Mouse (Mus musculus): ENCODE measurements around the gene Osbpl3. TPM values are rescaled to one million over a fixed set of nuclear protein-coding genes. Genes with fewer than 3 reads are reported as not detected.
A peak's percentile ranks its signal among the peaks of the same experiment; 100 is the strongest.

Gene Osbpl3
- polyA plus RNA-seq, 1 experiment from 2014 or later: 5.1 TPM

DNA sequence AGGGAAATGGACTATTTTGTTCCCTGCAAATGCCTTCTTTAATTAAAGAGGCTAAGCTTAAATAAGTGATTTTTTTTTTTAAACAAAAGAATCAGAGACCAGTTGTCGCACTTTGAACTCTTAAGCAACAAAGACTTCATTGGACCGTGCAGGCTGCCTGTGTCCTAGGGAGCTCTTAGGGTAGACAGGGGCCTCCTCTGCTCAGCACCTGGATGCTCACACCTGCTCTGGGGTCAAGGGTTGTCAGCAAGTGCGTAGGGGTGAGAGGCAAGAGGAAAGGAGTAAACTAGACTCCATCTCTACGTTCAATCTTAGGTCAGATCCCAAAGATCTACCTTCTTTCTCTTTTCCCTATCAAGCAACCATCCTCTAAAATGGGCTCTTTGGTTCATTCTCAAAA, 37.0 kb downstream of the Osbpl3 start:
- no peak for ATAC-seq (ENCODE audit: low read depth)
- H3K9me3 ChIP-seq: no peaks in the 10 kb centered on the region
- H3K4me2 ChIP-seq: no peak overlapping the region
- H3K4me1 ChIP-seq (replicated peaks): no peaks in the 10 kb centered on the region; the same call in 1 of the 2 replicates
- no peak overlapping the region for H3K9ac ChIP-seq
- no peak overlapping the region for H3K27ac ChIP-seq (replicated peaks)
- H3K27me3 ChIP-seq: no peaks in the 10 kb centered on the region
- 92% methylated on average over 4 of the region's 4 CpGs for WGBS
- no peak overlapping the region for H3K4me3 ChIP-seq
- H3K36me3 ChIP-seq: no peaks in the 10 kb centered on the region

DNA sequence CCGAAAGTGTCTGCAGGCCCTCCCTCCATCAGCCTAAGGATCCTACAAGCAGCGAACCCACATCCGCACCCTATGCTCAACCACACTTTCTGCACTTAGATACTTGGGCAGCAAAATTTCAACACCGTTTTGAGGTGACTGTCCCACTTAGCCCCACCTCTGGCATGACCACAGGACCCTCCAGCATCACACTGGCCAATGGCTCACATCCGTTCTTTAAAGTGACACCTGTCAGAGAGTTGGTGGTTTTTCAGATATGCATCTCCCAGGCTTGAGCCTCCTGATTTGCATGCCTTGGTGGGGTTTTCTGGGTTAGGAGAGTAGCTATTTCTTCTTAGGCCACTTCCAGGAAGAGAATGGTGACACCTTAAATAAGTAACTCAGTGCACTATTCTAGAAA, 39.1 kb downstream of the Osbpl3 start:
- Histone ChIP-seq H3K27me3 (no peaks in the 10 kb centered on the region), H3K36me3 (no peaks in the 10 kb centered on the region), H3K4me3 (no peak overlapping the region), H3K4me1 (replicated peaks) (peaks cover 11% of the 10 kb centered on the region), H3K9me3 (no peaks in the 10 kb centered on the region), H3K4me2 (no peak overlapping the region), H3K9ac (no peak overlapping the region), H3K27ac (replicated peaks) (no peak overlapping the region)
- WGBS: 94% methylated on average over 5 of the region's 5 CpGs
- ATAC-seq (ENCODE audit: low read depth): no peak

DNA sequence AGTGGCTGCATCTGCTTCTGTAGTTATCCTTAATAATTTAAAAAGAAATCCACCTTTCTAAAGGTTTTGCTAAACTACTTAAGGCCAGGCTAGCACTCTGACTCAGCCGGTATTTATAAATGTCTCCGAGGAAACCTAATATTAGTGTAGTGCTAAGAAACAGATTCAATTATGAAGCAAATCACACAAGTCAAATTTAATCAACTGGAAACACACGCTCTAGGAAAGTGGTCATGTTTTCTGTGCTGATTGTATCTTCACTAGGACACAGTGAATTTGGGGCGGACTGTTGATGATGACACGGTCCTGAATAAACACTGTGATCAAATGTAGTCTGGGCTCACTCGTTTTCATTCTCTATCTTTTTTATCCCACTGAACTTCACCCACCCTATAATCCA, 40.6 kb downstream of the Osbpl3 start:
- no peak overlapping the region for H3K27ac ChIP-seq (replicated peaks)
- ATAC-seq (ENCODE audit: low read depth): no peak
- 85% methylated on average over 6 of the region's 6 CpGs for WGBS
- no peak overlapping the region for H3K9ac ChIP-seq
- H3K4me3 ChIP-seq: no peak overlapping the region
- no peaks in the 10 kb centered on the region for H3K9me3 ChIP-seq
- H3K27me3 ChIP-seq: no peaks in the 10 kb centered on the region
- H3K4me1 ChIP-seq (replicated peaks): peaks cover 18% of the 10 kb centered on the region
- H3K4me2 ChIP-seq: no peak overlapping the region
- H3K36me3 ChIP-seq: no peaks in the 10 kb centered on the region

- ATAC-seq (ENCODE audit: low read depth): no peak
- Histone ChIP-seq H3K36me3 (no peaks in the 10 kb centered on the region), H3K9me3 (no peaks in the 10 kb centered on the region), H3K27me3 (no peaks in the 10 kb centered on the region), H3K4me3 (no peak overlapping the region), H3K9ac (no peak overlapping the region), H3K4me1 (replicated peaks) (peaks cover 18% of the 10 kb centered on the region), H3K4me2 (no peak overlapping the region), H3K27ac (replicated peaks) (no peak overlapping the region)
- WGBS: 59% methylated on average over 6 of the region's 6 CpGs
Observed at GRCm38 (mm10) chr6:50414547-50414946, 41.5 kb downstream of the Osbpl3 start.

DNA sequence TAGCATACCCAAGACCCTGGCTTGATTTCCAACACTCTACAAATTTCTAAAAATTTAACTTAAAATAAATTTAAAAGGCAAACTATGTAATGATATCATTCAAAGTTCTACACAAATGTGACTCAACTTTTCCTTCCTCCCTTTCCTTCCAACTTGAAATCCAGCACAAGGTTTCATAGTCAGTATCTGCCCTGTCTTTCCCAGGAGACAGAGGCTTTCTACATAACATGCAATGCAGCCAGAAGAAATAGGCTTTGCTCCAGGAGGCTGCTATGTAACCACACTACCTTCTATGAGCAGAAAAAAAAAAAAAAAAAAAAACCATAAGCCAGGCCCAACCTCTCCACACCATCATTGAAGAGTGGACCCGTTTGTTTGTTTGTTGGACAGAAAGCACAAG, 42.6 kb downstream of the Osbpl3 start:
- Histone ChIP-seq H3K4me1 (replicated peaks) (peaks cover 18% of the 10 kb centered on the region), H3K4me2 (no peak overlapping the region), H3K27me3 (no peaks in the 10 kb centered on the region), H3K9me3 (no peaks in the 10 kb centered on the region), H3K9ac (no peak overlapping the region), H3K36me3 (no peaks in the 10 kb centered on the region), H3K27ac (replicated peaks) (no peak overlapping the region), H3K4me3 (no peak overlapping the region)
- ATAC-seq (ENCODE audit: low read depth): no peak
- WGBS: 97% methylated on average over 1 of the region's 1 CpGs

GRCm38 (mm10) chr6:50412174-50412573, 43.8 kb downstream of the Osbpl3 start:
- peak overlapping the region; percentile 70 for H3K27ac ChIP-seq (replicated peaks)

GRCm38 (mm10) chr6:50404698-50405097, 51.3 kb downstream of the Osbpl3 start:
- ATAC-seq (ENCODE audit: low read depth): no peak
- Histone ChIP-seq H3K27me3 (no peaks in the 10 kb centered on the region), H3K9ac (no peak overlapping the region), H3K4me2 (no peak overlapping the region), H3K4me3 (no peak overlapping the region), H3K27ac (replicated peaks) (no peak overlapping the region), H3K4me1 (replicated peaks) (no peaks in the 10 kb centered on the region; the same call in 1 of the 2 replicates), H3K36me3 (no peaks in the 10 kb centered on the region), H3K9me3 (no peaks in the 10 kb centered on the region)
- WGBS: 49% methylated on average over 11 of the region's 11 CpGs

More at GRCm38 (mm10) chr6:50412174-50412573, 43.8 kb downstream of the Osbpl3 start:
- Histone ChIP-seq H3K9me3 (no peaks in the 10 kb centered on the region), H3K4me1 (replicated peaks) (peaks cover 18% of the 10 kb centered on the region), H3K4me2 (no peak overlapping the region), H3K36me3 (no peaks in the 10 kb centered on the region), H3K27me3 (no peaks in the 10 kb centered on the region), H3K9ac (no peak overlapping the region), H3K4me3 (no peak overlapping the region)
- peak; percentile 89 for ATAC-seq (ENCODE audit: low read depth)
- 0% methylated on average over 4 of the region's 4 CpGs for WGBS

GRCm38 (mm10) chr6:50403524-50403923, 52.5 kb downstream of the Osbpl3 start:
- no peak overlapping the region for H3K4me3 ChIP-seq
- H3K36me3 ChIP-seq: no peaks in the 10 kb centered on the region
- H3K9me3 ChIP-seq: no peaks in the 10 kb centered on the region
- no peaks in the 10 kb centered on the region for H3K27me3 ChIP-seq
- H3K9ac ChIP-seq: no peak overlapping the region
- H3K4me2 ChIP-seq: no peak overlapping the region
- 64% methylated on average over 4 of the region's 4 CpGs for WGBS
- no peaks in the 10 kb centered on the region; the same call in 1 of the 2 replicates for H3K4me1 ChIP-seq (replicated peaks)
- no peak for ATAC-seq (ENCODE audit: low read depth)
- no peak overlapping the region for H3K27ac ChIP-seq (replicated peaks)

DNA sequence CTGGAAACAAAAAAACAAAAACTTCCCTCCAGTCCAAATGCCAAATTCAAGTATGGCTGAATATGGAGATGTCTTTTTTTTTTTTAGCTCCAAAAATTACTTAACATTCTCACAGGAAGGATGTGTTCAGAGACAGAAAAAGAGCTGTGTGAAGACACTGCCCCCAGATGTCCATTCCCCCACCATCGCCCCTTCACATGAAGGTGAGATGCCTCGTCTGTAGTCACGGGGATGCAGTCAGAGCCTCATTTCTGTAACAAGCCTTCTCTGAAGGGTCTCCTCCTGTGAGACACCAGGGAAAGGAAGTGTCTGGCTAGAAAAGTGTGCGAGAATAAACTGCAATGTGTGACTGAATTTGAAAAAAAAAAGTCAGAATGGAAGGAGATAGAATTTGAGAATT, 53.1 kb downstream of the Osbpl3 start:
- Histone ChIP-seq H3K4me1 (replicated peaks) (no peaks in the 10 kb centered on the region; the same call in 1 of the 2 replicates), H3K36me3 (no peaks in the 10 kb centered on the region), H3K4me2 (no peak overlapping the region), H3K27me3 (no peaks in the 10 kb centered on the region), H3K4me3 (no peak overlapping the region), H3K27ac (replicated peaks) (no peak overlapping the region), H3K9me3 (no peaks in the 10 kb centered on the region), H3K9ac (no peak overlapping the region)
- no peak for ATAC-seq (ENCODE audit: low read depth)
- WGBS: 85% methylated on average over 4 of the region's 4 CpGs

GRCm38 (mm10) chr6:50400234-50400633, 55.8 kb downstream of the Osbpl3 start:
- Histone ChIP-seq H3K9ac (no peak overlapping the region), H3K4me1 (replicated peaks) (no peaks in the 10 kb centered on the region; the same call in 1 of the 2 replicates), H3K27ac (replicated peaks) (no peak overlapping the region), H3K4me3 (no peak overlapping the region), H3K36me3 (no peaks in the 10 kb centered on the region), H3K9me3 (no peaks in the 10 kb centered on the region), H3K4me2 (no peak overlapping the region), H3K27me3 (no peaks in the 10 kb centered on the region)
- no peak for ATAC-seq (ENCODE audit: low read depth)
- 89% methylated on average over 6 of the region's 6 CpGs for WGBS

DNA sequence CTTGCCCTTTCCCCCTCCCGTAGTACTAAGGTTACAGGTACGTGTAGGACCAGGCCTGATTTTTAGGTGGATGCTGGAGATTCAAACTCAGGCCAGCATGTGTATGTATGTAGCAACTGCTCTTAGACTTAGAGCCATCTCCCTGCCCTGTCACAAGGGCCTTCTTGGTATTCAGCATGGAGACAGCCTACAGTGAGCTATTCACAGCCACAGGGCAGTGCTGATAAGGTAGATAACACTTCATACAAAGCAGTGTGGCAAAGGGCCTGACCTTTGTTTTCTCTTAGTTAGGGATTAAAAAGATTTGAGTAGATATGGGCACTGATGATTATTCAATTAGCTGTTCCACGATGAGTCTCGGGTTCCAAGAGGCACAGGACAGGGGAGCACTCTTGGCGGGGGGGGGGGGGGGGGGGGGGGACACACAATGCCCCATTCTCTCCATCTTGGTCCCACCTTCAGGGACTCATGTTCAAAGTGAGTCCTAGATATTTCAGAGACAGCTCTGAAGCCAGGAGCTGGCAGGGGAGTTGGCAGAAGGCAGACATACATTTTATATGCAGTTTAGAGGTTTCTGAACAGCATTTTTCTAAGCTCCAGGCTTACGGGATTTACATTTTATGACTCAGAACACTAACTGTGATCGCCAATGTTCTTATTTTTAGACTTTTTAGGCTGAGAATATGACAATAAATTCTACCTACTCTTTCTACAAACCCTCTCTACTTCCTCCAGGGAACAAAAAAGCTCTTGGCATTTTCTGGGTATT, 56.4 kb downstream of the Osbpl3 start:
- Histone ChIP-seq H3K36me3 (no peaks in the 10 kb centered on the region), H3K4me1 (replicated peaks) (no peaks in the 10 kb centered on the region; the same call in 1 of the 2 replicates), H3K4me2 (no peak overlapping the region), H3K4me3 (no peak overlapping the region), H3K9ac (no peak overlapping the region), H3K9me3 (no peaks in the 10 kb centered on the region), H3K27me3 (no peaks in the 10 kb centered on the region), H3K27ac (replicated peaks) (no peak overlapping the region)
- no peak for ATAC-seq (ENCODE audit: low read depth)
- WGBS: 64% methylated on average over 7 of the region's 7 CpGs

DNA sequence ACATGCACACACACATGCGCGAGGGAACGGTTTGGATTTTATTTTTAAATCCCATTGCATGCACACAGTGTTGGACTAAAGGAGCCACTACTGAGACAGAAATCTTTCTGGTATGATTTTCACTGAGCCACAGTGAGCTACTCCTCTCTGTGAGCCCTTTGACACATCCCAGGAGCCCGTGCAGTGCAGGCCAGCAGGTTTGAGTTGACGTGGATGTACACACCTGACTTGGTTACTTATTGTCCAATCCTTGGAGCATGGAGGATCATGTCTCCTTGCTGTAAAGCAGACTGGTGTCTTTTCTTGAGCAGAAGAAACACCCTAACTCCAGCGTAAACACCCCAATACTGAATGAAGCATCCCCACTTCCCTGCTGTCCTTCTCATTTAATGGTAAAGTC, 57.7 kb downstream of the Osbpl3 start:
- Histone ChIP-seq H3K9ac (no peak overlapping the region), H3K9me3 (no peaks in the 10 kb centered on the region), H3K4me2 (no peak overlapping the region), H3K36me3 (no peaks in the 10 kb centered on the region), H3K27ac (replicated peaks) (no peak overlapping the region), H3K4me3 (no peak overlapping the region), H3K27me3 (no peaks in the 10 kb centered on the region), H3K4me1 (replicated peaks) (no peaks in the 10 kb centered on the region)
- ATAC-seq (ENCODE audit: low read depth): no peak
- WGBS: 94% methylated on average over 6 of the region's 6 CpGs

GRCm38 (mm10) chr6:50397116-50397515, 58.9 kb downstream of the Osbpl3 start:
- WGBS: 62% methylated on average over 5 of the region's 5 CpGs
- no peaks in the 10 kb centered on the region for H3K9me3 ChIP-seq
- no peaks in the 10 kb centered on the region for H3K27me3 ChIP-seq
- H3K4me2 ChIP-seq: no peak overlapping the region
- H3K27ac ChIP-seq (replicated peaks): no peak overlapping the region
- no peak overlapping the region for H3K4me3 ChIP-seq
- H3K36me3 ChIP-seq: no peaks in the 10 kb centered on the region
- no peak for ATAC-seq (ENCODE audit: low read depth)
- H3K4me1 ChIP-seq (replicated peaks): no peaks in the 10 kb centered on the region
- H3K9ac ChIP-seq: no peak overlapping the region

All from neural tube, embryonic 13.5 days (tissue).